Mouse (Mus musculus) thymus, adult 2 months (tissue): Measurements from ENCODE around the gene Tppp3.

Experiments
- CTCF ChIP-seq: fragments of 200-500 bp; IDR thresholded peaks from 2 replicates; pipeline ENCODE4 v1.5.1; 2012; ENCODE audit warnings: mild to moderate bottlenecking, control low read depth, low read length, moderate library complexity, borderline replicate concordance; ENCODE audit not compliant: control insufficient read depth, poor library complexity, insufficient read depth; ENCODE audit errors: extremely low read depth
- POLR2A ChIP-seq: fragments of 200-500 bp; IDR thresholded peaks from 2 replicates; pipeline ENCODE4 v1.6.1; 2012; ENCODE audit warnings: mild to moderate bottlenecking, low read length, control low read depth, moderate library complexity; ENCODE audit not compliant: control insufficient read depth, poor library complexity, insufficient read depth; ENCODE audit errors: extremely low read depth

GRCm38 (mm10) chr8:105470262-105470661, 1.1 kb downstream of the Tppp3 start:
- TF ChIP-seq POLR2A (no peak), CTCF (no peak)
